Mouse (Mus musculus): ENCODE results near the gene Bhlhe40. TPM values are rescaled to one million over a fixed set of nuclear protein-coding genes. Genes with fewer than 3 reads are reported as not detected.

Bhlhe40 gene
- polyA plus RNA-seq (2014; fragmentation: Nextera tagmentation; extraction: Ambion mirVana) = 4.0 and 4.4 TPM in 2 replicates

- H3K27me3 ChIP-seq (ENCODE audit: control insufficient read depth, insufficient read depth, low read length) = no peaks in the 10 kb centered on the region
- peak; percentile 79 for ATAC-seq (ENCODE audit: low read depth)
- peak within 1 kb of the TSS; percentile 70 for H3K9ac ChIP-seq (replicated peaks; ENCODE audit: low read depth, low read length)
- H3K36me3 ChIP-seq (ENCODE audit: control insufficient read depth, insufficient read depth, low read length) = no peaks in the 10 kb centered on the region
- H3K27ac ChIP-seq (ENCODE audit: low read depth, low read length) = peak within 1 kb of the TSS; percentile 78
- peak within 1 kb of the TSS; percentile 56 for H3K4me3 ChIP-seq (ENCODE audit: low read depth, low read length)
- H3K4me2 ChIP-seq (ENCODE audit: low read depth, low read length) = peak within 1 kb of the TSS; percentile 99
- H3K4me1 ChIP-seq (ENCODE audit: control insufficient read depth, insufficient read depth, low read length) = peaks cover 5% of the 10 kb centered on the region; the same call in 1 of the 2 replicates
- no peaks in the 10 kb centered on the region for H3K9me3 ChIP-seq (ENCODE audit: control insufficient read depth, low read length)
- 0% methylated on average over 27 of the region's 43 CpGs for WGBS
These were observed at the start of gene Bhlhe40 for GRCm38 (mm10) chr6:108660206-108660877. Gene Bhlhe40 (plus strand): TSS chr6:108660629.

DNA sequence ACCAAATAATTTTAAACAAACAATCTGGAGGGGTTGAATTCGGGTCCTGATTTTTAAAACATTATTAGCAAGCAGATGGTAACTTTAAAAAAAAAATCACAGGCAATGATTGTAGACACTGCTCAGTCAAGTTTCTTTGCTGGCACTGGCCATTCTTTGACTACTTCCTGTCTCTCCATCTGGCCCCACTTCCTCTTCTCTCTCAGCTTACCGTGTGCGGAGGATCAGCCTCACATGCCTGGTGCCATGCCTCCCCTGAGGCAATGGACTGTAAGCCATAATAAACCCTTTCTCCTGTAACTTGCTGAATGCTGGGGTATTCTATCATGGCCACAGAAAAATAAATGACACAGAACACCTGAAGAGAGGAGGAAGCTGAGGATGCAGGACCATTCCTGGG is 48.8 kb upstream of the Bhlhe40 start:
- H3K27me3 ChIP-seq (ENCODE audit: control insufficient read depth, insufficient read depth, low read length) = no peaks in the 10 kb centered on the region
- H3K27ac ChIP-seq (ENCODE audit: low read depth, low read length) = no peak overlapping the region
- no peak overlapping the region for H3K4me3 ChIP-seq (ENCODE audit: low read depth, low read length)
- no peak overlapping the region for H3K4me2 ChIP-seq (ENCODE audit: low read depth, low read length)
- no peaks in the 10 kb centered on the region for H3K36me3 ChIP-seq (ENCODE audit: control insufficient read depth, insufficient read depth, low read length)
- H3K4me1 ChIP-seq (ENCODE audit: control insufficient read depth, insufficient read depth, low read length) = no peaks in the 10 kb centered on the region
- no peak for ATAC-seq (ENCODE audit: low read depth)
- H3K9me3 ChIP-seq (ENCODE audit: control insufficient read depth, low read length) = no peaks in the 10 kb centered on the region
- no peak overlapping the region for H3K9ac ChIP-seq (replicated peaks; ENCODE audit: low read depth, low read length)
- 63% methylated on average over 3 of the region's 3 CpGs for WGBS

- no peaks in the 10 kb centered on the region for H3K27me3 ChIP-seq (ENCODE audit: control insufficient read depth, insufficient read depth, low read length)
- no peak overlapping the region for H3K9ac ChIP-seq (replicated peaks; ENCODE audit: low read depth, low read length)
- no peaks in the 10 kb centered on the region for H3K36me3 ChIP-seq (ENCODE audit: control insufficient read depth, insufficient read depth, low read length)
- WGBS = 91% methylated on average over 10 of the region's 10 CpGs
- ATAC-seq (ENCODE audit: low read depth) = no peak
- H3K4me2 ChIP-seq (ENCODE audit: low read depth, low read length) = no peak overlapping the region
- H3K27ac ChIP-seq (ENCODE audit: low read depth, low read length) = no peak overlapping the region
- no peaks in the 10 kb centered on the region for H3K4me1 ChIP-seq (ENCODE audit: control insufficient read depth, insufficient read depth, low read length)
- no peak overlapping the region for H3K4me3 ChIP-seq (ENCODE audit: low read depth, low read length)
- H3K9me3 ChIP-seq (ENCODE audit: control insufficient read depth, low read length) = no peaks in the 10 kb centered on the region
These were observed 42.4 kb upstream of the Bhlhe40 start for GRCm38 (mm10) chr6:108618025-108618424.

DNA sequence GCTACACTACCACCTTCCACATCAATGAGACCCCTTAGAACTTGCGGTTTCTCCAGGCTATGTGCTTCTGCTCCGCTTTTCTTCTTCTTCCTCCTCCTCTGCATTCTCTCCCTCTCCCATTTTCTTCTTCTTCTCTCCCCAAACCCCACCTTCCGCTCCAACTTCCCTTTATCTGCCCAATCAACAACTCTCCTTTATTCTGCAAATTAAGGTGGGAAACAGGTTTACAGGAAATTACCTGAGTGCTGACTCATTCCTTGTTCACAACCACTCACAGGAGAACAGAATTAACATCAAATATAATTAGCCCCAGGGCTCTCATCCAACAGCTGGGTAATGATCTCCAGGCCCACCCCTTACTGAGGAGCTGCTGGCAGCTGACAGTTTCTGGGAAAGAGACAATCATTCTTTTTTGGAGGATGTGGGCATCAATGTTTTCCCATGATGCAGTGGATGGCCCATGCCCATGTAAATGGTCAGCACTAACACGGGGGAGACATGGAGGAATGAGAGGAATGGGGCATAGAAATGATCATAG is 37.3 kb upstream of the Bhlhe40 start:
- Histone ChIP-seq H3K27me3 (ENCODE audit: control insufficient read depth, insufficient read depth, low read length) (no peaks in the 10 kb centered on the region), H3K9ac (replicated peaks; ENCODE audit: low read depth, low read length) (no peak overlapping the region), H3K9me3 (ENCODE audit: control insufficient read depth, low read length) (no peaks in the 10 kb centered on the region), H3K36me3 (ENCODE audit: control insufficient read depth, insufficient read depth, low read length) (no peaks in the 10 kb centered on the region), H3K4me3 (ENCODE audit: low read depth, low read length) (no peak overlapping the region), H3K4me1 (ENCODE audit: control insufficient read depth, insufficient read depth, low read length) (no peaks in the 10 kb centered on the region), H3K27ac (ENCODE audit: low read depth, low read length) (no peak overlapping the region), H3K4me2 (ENCODE audit: low read depth, low read length) (no peak overlapping the region)
- WGBS = 87% methylated on average over 4 of the region's 4 CpGs
- no peak for ATAC-seq (ENCODE audit: low read depth)

DNA sequence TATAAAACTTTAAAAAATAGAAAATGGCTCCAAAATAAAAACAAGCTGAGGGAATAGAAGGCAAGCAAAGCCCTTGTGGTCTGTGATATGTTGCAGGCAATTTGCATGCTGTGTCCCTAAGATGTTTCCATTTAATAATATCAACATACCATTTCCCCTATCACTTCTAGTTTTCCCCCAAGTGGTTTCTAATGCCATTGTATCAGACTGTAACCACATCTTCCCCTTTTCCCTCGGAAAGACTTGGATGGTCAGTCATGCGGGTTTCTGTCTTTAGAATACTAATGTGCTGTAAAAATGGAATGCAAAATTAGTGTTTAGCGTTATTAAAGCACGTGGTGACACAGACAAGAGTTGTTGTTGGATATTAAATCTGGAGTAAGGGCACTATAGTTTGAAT is 35.5 kb upstream of the Bhlhe40 start:
- no peaks in the 10 kb centered on the region for H3K27me3 ChIP-seq (ENCODE audit: control insufficient read depth, insufficient read depth, low read length)
- no peaks in the 10 kb centered on the region for H3K4me1 ChIP-seq (ENCODE audit: control insufficient read depth, insufficient read depth, low read length)
- no peak overlapping the region for H3K4me2 ChIP-seq (ENCODE audit: low read depth, low read length)
- H3K9ac ChIP-seq (replicated peaks; ENCODE audit: low read depth, low read length) = no peak overlapping the region
- 91% methylated on average over 4 of the region's 4 CpGs for WGBS
- no peak overlapping the region for H3K27ac ChIP-seq (ENCODE audit: low read depth, low read length)
- ATAC-seq (ENCODE audit: low read depth) = no peak
- H3K4me3 ChIP-seq (ENCODE audit: low read depth, low read length) = no peak overlapping the region
- H3K36me3 ChIP-seq (ENCODE audit: control insufficient read depth, insufficient read depth, low read length) = no peaks in the 10 kb centered on the region
- no peaks in the 10 kb centered on the region for H3K9me3 ChIP-seq (ENCODE audit: control insufficient read depth, low read length)

DNA sequence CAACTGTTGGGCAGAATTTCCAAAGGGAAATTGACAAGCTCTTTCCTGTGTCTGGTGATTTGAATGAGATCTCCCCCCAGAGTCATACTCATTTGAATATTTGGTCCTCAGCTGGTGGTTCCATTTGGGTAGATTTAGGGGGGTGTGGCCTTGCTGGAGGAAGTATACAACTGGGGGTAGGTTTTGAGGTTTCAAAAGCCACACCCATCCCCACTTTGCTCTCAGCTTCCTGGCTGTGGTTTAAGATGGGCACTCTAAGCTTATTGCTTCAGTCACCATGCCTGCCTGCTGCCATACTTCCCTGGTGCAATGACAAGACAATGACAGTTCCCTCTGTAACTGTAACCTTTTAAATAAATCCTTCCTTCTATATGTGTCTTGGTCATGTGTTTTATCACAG is 29.7 kb upstream of the Bhlhe40 start:
- no peak for ATAC-seq (ENCODE audit: low read depth)
- no peaks in the 10 kb centered on the region for H3K36me3 ChIP-seq (ENCODE audit: control insufficient read depth, insufficient read depth, low read length)
- H3K9me3 ChIP-seq (ENCODE audit: control insufficient read depth, low read length) = no peaks in the 10 kb centered on the region
- no peak overlapping the region for H3K9ac ChIP-seq (replicated peaks; ENCODE audit: low read depth, low read length)
- H3K4me3 ChIP-seq (ENCODE audit: low read depth, low read length) = no peak overlapping the region
- H3K27ac ChIP-seq (ENCODE audit: low read depth, low read length) = no peak overlapping the region
- H3K27me3 ChIP-seq (ENCODE audit: control insufficient read depth, insufficient read depth, low read length) = no peaks in the 10 kb centered on the region
- H3K4me1 ChIP-seq (ENCODE audit: control insufficient read depth, insufficient read depth, low read length) = no peaks in the 10 kb centered on the region
- no peak overlapping the region for H3K4me2 ChIP-seq (ENCODE audit: low read depth, low read length)

DNA sequence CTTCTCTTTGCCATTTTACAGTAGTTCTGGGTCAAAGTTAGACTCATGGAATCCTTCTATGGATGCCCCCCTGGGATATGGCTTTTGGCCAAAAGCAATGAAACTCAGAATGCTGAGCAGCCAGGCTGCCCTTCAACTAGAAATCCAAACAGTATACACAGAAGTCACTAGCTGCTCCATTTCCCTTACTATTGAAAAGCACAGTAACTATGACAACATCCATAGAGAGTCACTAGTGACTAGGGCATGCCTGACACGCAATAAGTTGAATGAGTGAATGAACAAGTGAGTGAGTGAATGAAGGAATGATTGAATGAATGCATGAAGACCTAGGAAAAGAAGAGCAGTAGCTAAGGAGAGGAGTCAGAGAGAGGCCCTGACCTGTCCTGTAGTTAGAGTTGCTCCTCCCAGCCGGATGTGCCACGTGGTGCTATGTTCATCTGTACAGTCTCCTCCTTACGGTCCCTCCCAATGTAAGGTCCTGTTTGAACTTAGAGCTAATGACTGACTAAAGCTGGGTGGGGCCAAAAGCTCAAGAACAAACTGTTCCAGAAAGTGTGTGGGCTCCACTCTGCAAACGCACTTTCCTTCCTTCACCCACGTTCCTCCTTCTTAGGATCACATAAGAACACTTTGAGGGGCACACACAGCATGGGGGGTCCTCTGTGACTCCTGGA is 22.1 kb upstream of the Bhlhe40 start:
- Histone ChIP-seq H3K4me3 (ENCODE audit: low read depth, low read length) (no peak overlapping the region), H3K9me3 (ENCODE audit: control insufficient read depth, low read length) (no peaks in the 10 kb centered on the region), H3K36me3 (ENCODE audit: control insufficient read depth, insufficient read depth, low read length) (no peaks in the 10 kb centered on the region), H3K9ac (replicated peaks; ENCODE audit: low read depth, low read length) (no peak overlapping the region), H3K27ac (ENCODE audit: low read depth, low read length) (no peak overlapping the region), H3K4me1 (ENCODE audit: control insufficient read depth, insufficient read depth, low read length) (no peaks in the 10 kb centered on the region), H3K27me3 (ENCODE audit: control insufficient read depth, insufficient read depth, low read length) (no peaks in the 10 kb centered on the region), H3K4me2 (ENCODE audit: low read depth, low read length) (no peak overlapping the region)
- no peak for ATAC-seq (ENCODE audit: low read depth)
- WGBS = 88% methylated on average over 6 of the region's 6 CpGs

- Histone ChIP-seq H3K4me3 (ENCODE audit: low read depth, low read length) (no peak overlapping the region), H3K4me2 (ENCODE audit: low read depth, low read length) (no peak overlapping the region), H3K27ac (ENCODE audit: low read depth, low read length) (no peak overlapping the region), H3K4me1 (ENCODE audit: control insufficient read depth, insufficient read depth, low read length) (no peaks in the 10 kb centered on the region), H3K27me3 (ENCODE audit: control insufficient read depth, insufficient read depth, low read length) (no peaks in the 10 kb centered on the region), H3K36me3 (ENCODE audit: control insufficient read depth, insufficient read depth, low read length) (no peaks in the 10 kb centered on the region), H3K9ac (replicated peaks; ENCODE audit: low read depth, low read length) (no peak overlapping the region), H3K9me3 (ENCODE audit: control insufficient read depth, low read length) (no peaks in the 10 kb centered on the region)
- 84% methylated on average over 7 of the region's 7 CpGs for WGBS
- ATAC-seq (ENCODE audit: low read depth) = no peak
These were observed 18.4 kb upstream of the Bhlhe40 start for GRCm38 (mm10) chr6:108642020-108642419.

DNA sequence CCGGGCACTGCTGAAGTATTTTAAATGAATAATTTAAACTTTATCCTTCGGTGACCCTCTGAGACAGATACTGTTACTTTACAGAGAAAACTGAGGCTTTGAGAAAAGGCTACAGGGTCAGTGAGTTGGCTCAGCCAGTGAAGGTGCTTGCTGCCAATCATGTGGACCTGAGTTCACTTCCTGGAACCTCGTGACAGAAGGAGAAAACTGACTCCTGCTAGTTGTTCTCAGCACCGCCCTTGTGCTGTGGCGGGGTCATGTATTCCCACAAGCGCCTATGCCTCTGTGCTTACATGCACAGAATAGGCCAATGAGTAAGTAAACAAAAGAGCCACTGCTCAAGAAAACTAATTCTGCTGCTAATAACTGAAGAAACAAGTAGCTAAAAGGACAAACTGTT is 17.4 kb upstream of the Bhlhe40 start:
- no peak overlapping the region for H3K9ac ChIP-seq (replicated peaks; ENCODE audit: low read depth, low read length)
- no peaks in the 10 kb centered on the region for H3K4me1 ChIP-seq (ENCODE audit: control insufficient read depth, insufficient read depth, low read length)
- H3K36me3 ChIP-seq (ENCODE audit: control insufficient read depth, insufficient read depth, low read length) = no peaks in the 10 kb centered on the region
- H3K4me2 ChIP-seq (ENCODE audit: low read depth, low read length) = no peak overlapping the region
- ATAC-seq (ENCODE audit: low read depth) = no peak
- 76% methylated on average over 6 of the region's 6 CpGs for WGBS
- H3K27me3 ChIP-seq (ENCODE audit: control insufficient read depth, insufficient read depth, low read length) = no peaks in the 10 kb centered on the region
- no peaks in the 10 kb centered on the region for H3K9me3 ChIP-seq (ENCODE audit: control insufficient read depth, low read length)
- no peak overlapping the region for H3K4me3 ChIP-seq (ENCODE audit: low read depth, low read length)
- no peak overlapping the region for H3K27ac ChIP-seq (ENCODE audit: low read depth, low read length)

All from neural tube, embryonic 14.5 days (tissue).